Mouse (Mus musculus) erythroblast, embryonic 14.5 days (primary cell): ENCODE results near the gene Eif5a.

ENCODE experiments used
- GATA1 ChIP-seq: IDR thresholded peaks from 2 replicates; pipeline ENCODE4 v1.6.1; 2012; ENCODE audit warnings: low read length, inconsistent platforms, mixed read lengths
- TAL1 ChIP-seq: IDR thresholded peaks from 3 replicates; pipeline ENCODE4 v1.6.1; 2012; ENCODE audit warnings: low read length, inconsistent platforms, mixed read lengths

- TF ChIP-seq GATA1: no peak
- no peak for TF ChIP-seq TAL1
These were observed 7.4 kb downstream of the Eif5a start for GRCm38 (mm10) chr11:69914372-69914764.
